Mouse (Mus musculus) fibroblast of lung, adult 2 months (primary cell): ENCODE measurements around the gene Gcnt4.

Source experiments
- DNase-seq: peaks from one replicate; pipeline ENCODE4 v3.0.0-alpha.2; 2011; ENCODE audit warnings: low read depth

Gene Gcnt4

GRCm38 (mm10) chr13:96951880-96952279 is 27.4 kb downstream of the Gcnt4 start:
- DNase-seq: no peak

GRCm38 (mm10) chr13:96956466-96956865 is 32.0 kb downstream of the Gcnt4 start:
- no peak for DNase-seq

GRCm38 (mm10) chr13:96960019-96960418 is 35.5 kb downstream of the Gcnt4 start:
- no peak for DNase-seq

GRCm38 (mm10) chr13:96961366-96962157 is 37.1 kb downstream of the Gcnt4 start:
- no peak for DNase-seq

- DNase-seq: no peak
Measured at GRCm38 (mm10) chr13:96962801-96963200, 38.3 kb downstream of the Gcnt4 start.

GRCm38 (mm10) chr13:96964981-96965380 is 40.5 kb downstream of the Gcnt4 start:
- no peak for DNase-seq

- DNase-seq: no peak
Measured at GRCm38 (mm10) chr13:96966210-96967089, 42.0 kb downstream of the Gcnt4 start.

GRCm38 (mm10) chr13:96967091-96967490 is 42.6 kb downstream of the Gcnt4 start:
- DNase-seq: no peak

- no peak for DNase-seq
Measured at GRCm38 (mm10) chr13:96967822-96968221, 43.3 kb downstream of the Gcnt4 start.

- DNase-seq: no peak
Measured at GRCm38 (mm10) chr13:96971076-96971475, 46.6 kb downstream of the Gcnt4 start.

- DNase-seq: no peak
Measured at GRCm38 (mm10) chr13:96971861-96972282, 47.4 kb downstream of the Gcnt4 start.

- no peak for DNase-seq
Measured at GRCm38 (mm10) chr13:96973318-96973717, 48.8 kb downstream of the Gcnt4 start.

- DNase-seq: peak; percentile 63
Measured at GRCm38 (mm10) chr13:96976986-96977595, 52.6 kb downstream of the Gcnt4 start.

- DNase-seq: no peak
Measured at GRCm38 (mm10) chr13:96980561-96980960, 56.1 kb downstream of the Gcnt4 start.

- DNase-seq: no peak
Measured at GRCm38 (mm10) chr13:96983251-96984126, 59.0 kb downstream of the Gcnt4 start.

GRCm38 (mm10) chr13:96984688-96985087 is 60.2 kb downstream of the Gcnt4 start:
- DNase-seq: no peak

GRCm38 (mm10) chr13:96985599-96986275 is 61.2 kb downstream of the Gcnt4 start:
- DNase-seq: no peak

- no peak for DNase-seq
Measured at GRCm38 (mm10) chr13:96989129-96989528, 64.6 kb downstream of the Gcnt4 start.

- no peak for DNase-seq
Measured at GRCm38 (mm10) chr13:96990045-96990444, 65.6 kb downstream of the Gcnt4 start.

- no peak for DNase-seq
Measured at GRCm38 (mm10) chr13:96990561-96991265, 66.2 kb downstream of the Gcnt4 start.
